8 mouse cellular contexts compared by ENCODE assay signal in genomic region chr11:101657528-101657885, GRCm38 (mm10). TPM values are rescaled to one million over a fixed set of nuclear protein-coding genes. Genes with fewer than 3 reads are reported as not detected.
DNase-seq lines count a peak whose midpoint lies in the region; ATAC-seq and TF ChIP-seq lines count a peak whose summit lies in the region.

No protein-coding gene starts in this region.

- no peaks in the 10 kb centered on the region for H3K9me3 ChIP-seq in ES-Bruce4 (replicated peaks; ENCODE audit: control insufficient read depth, insufficient read depth, low read length, poor library complexity, severe bottlenecking)
- no peaks in the 10 kb centered on the region for H3K9me3 ChIP-seq in forebrain, embryonic 14.5 days (replicated peaks; ENCODE audit: control insufficient read depth, low read length)
- H3K9me3 ChIP-seq in liver, embryonic 14.5 days (ENCODE audit: control insufficient read depth, low read length) = no peaks in the 10 kb centered on the region

- intact Hi-C loops in gastrocnemius, adult 2 months (cut with DNase I) = no loop called here
- intact Hi-C loops in gastrocnemius, postnatal 14 days (cut with DNase I; ENCODE audit: low total_unique reads) = no loop called here

- H3K27me3 ChIP-seq in ES-Bruce4 (ENCODE audit: control insufficient read depth, insufficient read depth, low read length, poor library complexity, severe bottlenecking) = no peaks in the 10 kb centered on the region
- 0 out of 2 replicates have a peak, but pooled peaks cover 2% of the 10 kb centered on the region for H3K27me3 ChIP-seq in forebrain, embryonic 14.5 days (replicated peaks; ENCODE audit: control insufficient read depth, insufficient read depth, low read length)
- H3K27me3 ChIP-seq in liver, embryonic 14.5 days (ENCODE audit: control insufficient read depth, insufficient read depth, low read length) = no peaks in the 10 kb centered on the region

- peak overlapping the region; percentile 66 for H3K4me3 ChIP-seq in gastrocnemius, adult 2 months
- H3K4me3 ChIP-seq in ES-Bruce4 (ENCODE audit: low read depth, low read length) = peak overlapping the region; percentile 9; the same call in 1 of the 2 replicates
- H3K4me3 ChIP-seq in forebrain, embryonic 14.5 days (ENCODE audit: low read depth, low read length) = peak overlapping the region; percentile 3; the same call in 1 of the 2 replicates
- no peak overlapping the region for H3K4me3 ChIP-seq in liver, embryonic 14.5 days (ENCODE audit: insufficient read depth in 1 of 2, low read depth in 2 of 2, low read length in 2 of 2)

- H3K4me2 ChIP-seq in forebrain, embryonic 14.5 days (ENCODE audit: low read length) = peak overlapping the region; percentile 41
- peak overlapping the region; percentile 47 for H3K4me2 ChIP-seq in liver, embryonic 14.5 days (ENCODE audit: low read depth)

- DNase-seq in gastrocnemius, adult 2 months = no peak
- DNase-seq in gastrocnemius, adult 18-20 months (ENCODE audit: low spot score) = no peak
- no peak for DNase-seq in forebrain, embryonic 14.5 days (ENCODE audit: low spot score)
- no peak for DNase-seq in liver, embryonic 14.5 days (ENCODE audit: low read depth in 3 of 3, low spot score in 3 of 3)
- DNase-seq in thymus, postnatal 14 days = no peak
- no peak for DNase-seq in gastrocnemius, postnatal 14 days
- DNase-seq in kidney, postnatal 14 days = no peak

- H3K9ac ChIP-seq in ES-Bruce4 (ENCODE audit: low read depth, poor library complexity, severe bottlenecking) = peak overlapping the region; percentile 70
- peak overlapping the region; percentile 73 for H3K9ac ChIP-seq in forebrain, embryonic 14.5 days (ENCODE audit: low read length)
- H3K9ac ChIP-seq in liver, embryonic 14.5 days (replicated peaks) = peak overlapping the region; percentile 56

- no peaks in the 10 kb centered on the region for H3K36me3 ChIP-seq in ES-Bruce4 (ENCODE audit: control insufficient read depth, insufficient read depth, low read length, poor library complexity, severe bottlenecking)
- H3K36me3 ChIP-seq in forebrain, embryonic 14.5 days (ENCODE audit: control insufficient read depth, insufficient read depth, low read length) = no peaks in the 10 kb centered on the region
- H3K36me3 ChIP-seq in liver, embryonic 14.5 days (replicated peaks; ENCODE audit: control insufficient read depth, insufficient read depth, low read depth) = no peaks in the 10 kb centered on the region

- peak; percentile 63 for ATAC-seq in forebrain, embryonic 14.5 days
- no peak for ATAC-seq in liver, embryonic 14.5 days (ENCODE audit: insufficient read depth)

- TF ChIP-seq POLR2A in ES-Bruce4 (IDR thresholded peaks at IDR 0.05; ENCODE audit: insufficient read depth, low read length) = no peak

- no peak for TF ChIP-seq EP300 in ES-Bruce4 (IDR thresholded peaks at IDR 0.05; ENCODE audit: insufficient read depth, low read depth, low read length)
- TF ChIP-seq EP300 in liver, embryonic 14.5 days (IDR thresholded peaks at IDR 0.05; ENCODE audit: low read depth) = no peak

- peak overlapping the region; percentile 97 for H3K27ac ChIP-seq in gastrocnemius, adult 2 months
- peak overlapping the region; percentile 85 for H3K27ac ChIP-seq in ES-Bruce4 (ENCODE audit: insufficient read depth, low read length)
- H3K27ac ChIP-seq in forebrain, embryonic 14.5 days (ENCODE audit: low read depth, low read length) = peak overlapping the region; percentile 95
- peak overlapping the region; percentile 75 for H3K27ac ChIP-seq in liver, embryonic 14.5 days

- 2% methylated on average over 3 of the region's 3 CpGs for WGBS in forebrain, embryonic 14.5 days
- WGBS in liver, embryonic 14.5 days (ENCODE audit: insufficient replicate concordance) = 8% methylated on average over 3 of the region's 3 CpGs

- no peaks in the 10 kb centered on the region for H3K4me1 ChIP-seq in ES-Bruce4 (ENCODE audit: control insufficient read depth, insufficient read depth, low read length)
- H3K4me1 ChIP-seq in forebrain, embryonic 14.5 days (ENCODE audit: control insufficient read depth, insufficient read depth, low read length) = no peaks in the 10 kb centered on the region
- peaks cover 4 to 13% of the 10 kb centered on the region in 2 experiments; a peak in 2 of 4 replicates for H3K4me1 ChIP-seq in liver, embryonic 14.5 days (replicated peaks; ENCODE audit: control insufficient read depth in 2 of 2, insufficient read depth in 2 of 2, low read length in 1 of 2)

- TF ChIP-seq CTCF in gastrocnemius, adult 2 months (IDR thresholded peaks at IDR 0.05) = no peak
- TF ChIP-seq CTCF in ES-Bruce4 (IDR thresholded peaks at IDR 0.05; ENCODE audit: low read depth, low read length) = no peak
- no peak for TF ChIP-seq CTCF in liver, embryonic 14.5 days (IDR thresholded peaks at IDR 0.05; ENCODE audit: low read depth)

RNA-seq across cellular contexts. Expression of gene Arl4d, which starts 7.8 kb away (rescaled TPM):
- 10 to 100 TPM in 1 of 2 experiments, 1 to 10 TPM in 1; 6.7 to 13.1 TPM for total RNA-seq in gastrocnemius, adult 2 months (2021)
- 10 to 100 TPM in 1 of 2 experiments, 1 to 10 TPM in 1; 6.1 to 23.4 TPM for total RNA-seq in gastrocnemius, adult 18-20 months (2021)
- polyA plus RNA-seq in ES-Bruce4 (2011; ENCODE audit: insufficient read depth, insufficient read length, low read depth, missing spikeins) = 5.1 and 5.3 TPM in 2 replicates
- polyA plus RNA-seq in forebrain, embryonic 14.5 days (2014; fragmentation: Nextera tagmentation; extraction: Ambion mirVana) = 40.5 and 42.7 TPM in 2 replicates
- 0.48 and 0.84 TPM in 2 replicates for polyA plus RNA-seq in liver, embryonic 14.5 days (2012; rRNA removed)
- 0.46 and 0.72 TPM in 2 replicates for polyA plus RNA-seq in liver, embryonic 14.5 days (2014; fragmentation: Nextera tagmentation; extraction: Ambion mirVana)
- 10 to 100 TPM in 1 of 2 experiments, 1 to 10 TPM in 1; 7.1 to 10.7 TPM for total RNA-seq in gastrocnemius, postnatal 14 days (2021)

RNA-seq across cellular contexts. Expression of gene Rdm1, which starts 30.5 kb away (rescaled TPM):
- total RNA-seq in gastrocnemius, adult 2 months (2021) = 10 to 100 TPM; 24.2 to 27.4 TPM
- 10 to 100 TPM; 30.1 to 31.5 TPM for total RNA-seq in gastrocnemius, adult 18-20 months (2021)
- polyA plus RNA-seq in ES-Bruce4 (2011; ENCODE audit: insufficient read depth, insufficient read length, low read depth, missing spikeins) = 57.4 and 64.0 TPM in 2 replicates
- polyA plus RNA-seq in forebrain, embryonic 14.5 days (2014; fragmentation: Nextera tagmentation; extraction: Ambion mirVana) = 32.7 and 38.5 TPM in 2 replicates
- polyA plus RNA-seq in liver, embryonic 14.5 days (2012; rRNA removed) = 3.8 and 5.7 TPM in 2 replicates
- 9.4 and 10.4 TPM in 2 replicates for polyA plus RNA-seq in liver, embryonic 14.5 days (2014; fragmentation: Nextera tagmentation; extraction: Ambion mirVana)
- total RNA-seq in gastrocnemius, postnatal 14 days (2021) = 10 to 100 TPM; 18.0 to 19.8 TPM

RNA-seq across cellular contexts. Expression of gene Gm11634, which starts 58.5 kb away (rescaled TPM):
- not detected for total RNA-seq in gastrocnemius, adult 2 months (2021)
- total RNA-seq in gastrocnemius, adult 18-20 months (2021) = not detected
- not detected in 2 replicates for polyA plus RNA-seq in ES-Bruce4 (2011; ENCODE audit: insufficient read depth, insufficient read length, low read depth, missing spikeins)
- not detected in 2 replicates for polyA plus RNA-seq in forebrain, embryonic 14.5 days (2014; fragmentation: Nextera tagmentation; extraction: Ambion mirVana)
- polyA plus RNA-seq in liver, embryonic 14.5 days (2012; rRNA removed) = not detected in 2 replicates
- not detected in 2 replicates for polyA plus RNA-seq in liver, embryonic 14.5 days (2014; fragmentation: Nextera tagmentation; extraction: Ambion mirVana)
- not detected for total RNA-seq in gastrocnemius, postnatal 14 days (2021)

Comparison
In these comparisons a context has a peak if more than half of its experiments do, and no peak if none do; other contexts are left out.
1. H3K4me3 ChIP-seq: peak in gastrocnemius, adult 2 months (single experiment), ES-Bruce4 (single experiment) and forebrain, embryonic 14.5 days (single experiment); none in liver, embryonic 14.5 days (0 of 2).
2. Peak in every context shown above with its lines, with median percentiles within 50 percentile points of each other: H3K27ac ChIP-seq and H3K9ac ChIP-seq.